Mouse (Mus musculus) heart, adult 11 months (tissue): ENCODE measurements around the gene Pgf.
"Not testable (repeated sequence)": the region's sequence is repeated elsewhere in the genome, so short reads cannot be mapped to it uniquely, and the experiment has no call there.

Experiments used
- DNase-seq: peaks from one replicate; pipeline ENCODE4 v3.0.0; 2022

The Pgf gene

GRCm38 (mm10) chr12:85156324-85156723 lies 21.3 kb downstream of the Pgf start:
- DNase-seq = peak; percentile 89

GRCm38 (mm10) chr12:85153011-85153410 lies 24.6 kb downstream of the Pgf start:
- no peak for DNase-seq

GRCm38 (mm10) chr12:85151002-85151774 lies 26.4 kb downstream of the Pgf start, which contains the start of gene Rps6kl1:
Gene Rps6kl1, minus strand, starts transcription at chr12:85151264.
- DNase-seq = peak; percentile 97

- DNase-seq = peak; percentile 94
Observed at GRCm38 (mm10) chr12:85150321-85151001, 27.1 kb downstream of the Pgf start.

- peak; percentile 93 for DNase-seq
Observed at GRCm38 (mm10) chr12:85146881-85147280, 30.7 kb downstream of the Pgf start.

GRCm38 (mm10) chr12:85146355-85146754 lies 31.2 kb downstream of the Pgf start:
- peak; percentile 95 for DNase-seq

- DNase-seq = peak; percentile 99
Observed at GRCm38 (mm10) chr12:85145630-85146029, 32.0 kb downstream of the Pgf start.

- DNase-seq = peak; percentile 92
Observed at GRCm38 (mm10) chr12:85144821-85145220, 32.8 kb downstream of the Pgf start.

GRCm38 (mm10) chr12:85144276-85144675 lies 33.3 kb downstream of the Pgf start:
- not testable (repeated sequence) for DNase-seq

GRCm38 (mm10) chr12:85142803-85143202 lies 34.8 kb downstream of the Pgf start:
- peak; percentile 98 for DNase-seq

GRCm38 (mm10) chr12:85141096-85141495 lies 36.5 kb downstream of the Pgf start:
- no peak for DNase-seq

GRCm38 (mm10) chr12:85140036-85140701 lies 37.4 kb downstream of the Pgf start:
- peak; percentile 88 for DNase-seq

- peak; percentile 91 for DNase-seq
Observed at GRCm38 (mm10) chr12:85136627-85137026, 41.0 kb downstream of the Pgf start.

GRCm38 (mm10) chr12:85135513-85136470 lies 41.8 kb downstream of the Pgf start:
- peak; percentile 93 for DNase-seq

- DNase-seq = peak; percentile 57
Observed at GRCm38 (mm10) chr12:85134043-85134794, 43.4 kb downstream of the Pgf start.

GRCm38 (mm10) chr12:85131361-85131760 lies 46.2 kb downstream of the Pgf start:
- peak; percentile 71 for DNase-seq

GRCm38 (mm10) chr12:85129426-85129978 lies 48.1 kb downstream of the Pgf start:
- DNase-seq = peak; percentile 78

- DNase-seq = peak; percentile 67
Observed at GRCm38 (mm10) chr12:85126986-85127603, 50.5 kb downstream of the Pgf start.

- DNase-seq = no peak
Observed at GRCm38 (mm10) chr12:85124751-85125150, 52.8 kb downstream of the Pgf start.

- DNase-seq = peak; percentile 85
Observed at GRCm38 (mm10) chr12:85123645-85124044, 53.9 kb downstream of the Pgf start.

GRCm38 (mm10) chr12:85123108-85123530 lies 54.5 kb downstream of the Pgf start:
- DNase-seq = peak; percentile 89
